Mouse (Mus musculus) kidney, embryonic 14.5 days (tissue): ENCODE measurements around the gene Grem1. TPM values are rescaled to one million over a fixed set of nuclear protein-coding genes. Genes with fewer than 3 reads are reported as not detected.

Experiments used
- ATAC-seq: fragments of 200-750 bp; cut with Nextera tagmentation; 2 replicates; pipeline ENCODE4 v1.8.0; 2017; ENCODE audit warnings: moderate number of reproducible peaks, mild to moderate bottlenecking, moderate TSS enrichment, moderate library complexity; ENCODE audit not compliant: low FRiP score, low TSS enrichment
- H3K27ac ChIP-seq: fragments of 300-500 bp; sonication (generic); 2 replicates; pipeline ENCODE4 v1.5.1; 2014; ENCODE audit warnings: low read depth, mild to moderate bottlenecking, low read length, moderate library complexity, mixed read lengths
- H3K27me3 ChIP-seq: fragments of 300-500 bp; sonication (generic); 2 replicates; pipeline ENCODE4 v1.6.1; 2014; ENCODE audit warnings: mild to moderate bottlenecking, low read length; ENCODE audit not compliant: control insufficient read depth, insufficient read depth
- H3K36me3 ChIP-seq: fragments of 300-500 bp; sonication (generic); 2 replicates; pipeline ENCODE4 v1.6.1; 2014; ENCODE audit warnings: low read length, mixed read lengths; ENCODE audit not compliant: control insufficient read depth, insufficient read depth
- H3K4me1 ChIP-seq: fragments of 300-500 bp; sonication (generic); 2 replicates; pipeline ENCODE4 v1.6.1; 2014; ENCODE audit warnings: low read length, mixed read lengths; ENCODE audit not compliant: control insufficient read depth, insufficient read depth
- H3K4me2 ChIP-seq: fragments of 300-500 bp; sonication (generic); replicated peaks from 2 replicates; pipeline ENCODE4 v1.6.1; 2014; ENCODE audit warnings: low read depth, mild to moderate bottlenecking, low read length
- H3K4me3 ChIP-seq: fragments of 300-500 bp; sonication (generic); 2 replicates; pipeline ENCODE4 v1.5.1; 2014; ENCODE audit warnings: mild to moderate bottlenecking, low read length
- H3K9ac ChIP-seq: fragments of 300-500 bp; sonication (generic); 2 replicates; pipeline ENCODE4 v1.6.1; 2014; ENCODE audit warnings: low read depth, mild to moderate bottlenecking, low read length, moderate library complexity
- H3K9me3 ChIP-seq: fragments of 300-500 bp; sonication (generic); 2 replicates; pipeline ENCODE4 v1.6.1; 2016; ENCODE audit warnings: low read length; ENCODE audit not compliant: control insufficient read depth
- WGBS: fragments of 180-500 bp; shearing (Covaris S2); extraction: QIAGEN DNeasy Blood & Tissue Kit; methylation state at CpG from one replicate; pipeline ENCODE4 v1.1.7; 2014; 5-methylcytosine and 5-hydroxymethylcytosine counted together
- polyA plus RNA-seq: library from polyadenylated mRNA; unstranded; fragments of >200 nt; fragmentation: Nextera tagmentation; extraction: Ambion mirVana; gene quantifications from 2 replicates; pipeline ENCODE4 v1.2.1, GENCODE M21; 2014

Grem1 gene
- polyA plus RNA-seq = 0.17 and 0.31 TPM in 2 replicates

- H3K4me3 ChIP-seq = peak within 1 kb of the TSS; percentile 47
- peaks cover 14% of the 10 kb centered on the region; the same call in 1 of the 2 replicates for H3K4me1 ChIP-seq
- H3K36me3 ChIP-seq = no peaks in the 10 kb centered on the region
- no peak within 1 kb of the TSS for H3K27ac ChIP-seq
- H3K9ac ChIP-seq = peak within 1 kb of the TSS; percentile 24; the same call in 1 of the 2 replicates
- H3K27me3 ChIP-seq = peaks cover 42% of the 10 kb centered on the region
- peak; percentile 47 for ATAC-seq
- WGBS = under 1% methylated on average over 62 of the region's 64 CpGs
- H3K9me3 ChIP-seq = no peaks in the 10 kb centered on the region
- H3K4me2 ChIP-seq = peak within 1 kb of the TSS; percentile 83
Measured at GRCm38 (mm10) chr2:113758311-113759161, at the start of gene Grem1. Gene Grem1, minus strand, starts transcription at chr2:113758646.

GRCm38 (mm10) chr2:113807640-113808039 is 49.2 kb upstream of the Grem1 start:
- no peaks in the 10 kb centered on the region for H3K9me3 ChIP-seq
- no peak overlapping the region for H3K4me2 ChIP-seq
- ATAC-seq = peak; percentile 75; the same call in 1 of the 2 replicates
- H3K9ac ChIP-seq = no peak overlapping the region
- no peaks in the 10 kb centered on the region for H3K36me3 ChIP-seq
- no peak overlapping the region for H3K27ac ChIP-seq
- H3K4me3 ChIP-seq = no peak overlapping the region
- 22% methylated on average over 9 of the region's 9 CpGs for WGBS
- H3K4me1 ChIP-seq = no peaks in the 10 kb centered on the region
- no peaks in the 10 kb centered on the region for H3K27me3 ChIP-seq

GRCm38 (mm10) chr2:113806851-113807577 is 48.6 kb upstream of the Grem1 start:
- no peak overlapping the region for H3K27ac ChIP-seq
- no peak overlapping the region for H3K4me3 ChIP-seq
- H3K9me3 ChIP-seq = no peaks in the 10 kb centered on the region
- H3K36me3 ChIP-seq = no peaks in the 10 kb centered on the region
- no peak overlapping the region for H3K4me2 ChIP-seq
- ATAC-seq = no peak
- no peaks in the 10 kb centered on the region for H3K27me3 ChIP-seq
- 67% methylated on average over 10 of the region's 10 CpGs for WGBS
- H3K4me1 ChIP-seq = no peaks in the 10 kb centered on the region
- no peak overlapping the region for H3K9ac ChIP-seq

GRCm38 (mm10) chr2:113805765-113806164 is 47.3 kb upstream of the Grem1 start:
- H3K9ac ChIP-seq = no peak overlapping the region
- 82% methylated on average over 4 of the region's 4 CpGs for WGBS
- no peak overlapping the region for H3K4me3 ChIP-seq

GRCm38 (mm10) chr2:113803753-113804152 is 45.3 kb upstream of the Grem1 start:
- H3K4me1 ChIP-seq = no peaks in the 10 kb centered on the region
- H3K9me3 ChIP-seq = no peaks in the 10 kb centered on the region
- H3K27me3 ChIP-seq = no peaks in the 10 kb centered on the region
- H3K4me2 ChIP-seq = no peak overlapping the region
- no peak overlapping the region for H3K27ac ChIP-seq
- 17% methylated on average over 1 of the region's 1 CpGs for WGBS
- no peaks in the 10 kb centered on the region for H3K36me3 ChIP-seq
- H3K9ac ChIP-seq = no peak overlapping the region
- no peak for ATAC-seq
- no peak overlapping the region for H3K4me3 ChIP-seq

More at GRCm38 (mm10) chr2:113805765-113806164, 47.3 kb upstream of the Grem1 start:
- Histone ChIP-seq H3K27me3 (no peaks in the 10 kb centered on the region), H3K4me2 (no peak overlapping the region), H3K36me3 (no peaks in the 10 kb centered on the region), H3K27ac (no peak overlapping the region), H3K4me1 (no peaks in the 10 kb centered on the region), H3K9me3 (no peaks in the 10 kb centered on the region)
- no peak for ATAC-seq

GRCm38 (mm10) chr2:113800846-113801245 is 42.4 kb upstream of the Grem1 start:
- H3K4me3 ChIP-seq = no peak overlapping the region
- H3K4me1 ChIP-seq = no peaks in the 10 kb centered on the region
- H3K9ac ChIP-seq = no peak overlapping the region
- H3K27me3 ChIP-seq = no peaks in the 10 kb centered on the region
- H3K4me2 ChIP-seq = no peak overlapping the region
- H3K9me3 ChIP-seq = no peaks in the 10 kb centered on the region
- ATAC-seq = no peak
- H3K36me3 ChIP-seq = no peaks in the 10 kb centered on the region
- H3K27ac ChIP-seq = no peak overlapping the region
- 65% methylated on average over 5 of the region's 5 CpGs for WGBS

- H3K27me3 ChIP-seq = no peaks in the 10 kb centered on the region
- no peaks in the 10 kb centered on the region for H3K4me1 ChIP-seq
- no peaks in the 10 kb centered on the region for H3K36me3 ChIP-seq
- H3K4me3 ChIP-seq = no peak overlapping the region
- WGBS = 58% methylated on average over 13 of the region's 13 CpGs
- no peak overlapping the region for H3K9ac ChIP-seq
- H3K9me3 ChIP-seq = no peaks in the 10 kb centered on the region
- H3K27ac ChIP-seq = no peak overlapping the region
- ATAC-seq = no peak
- H3K4me2 ChIP-seq = no peak overlapping the region
Measured at GRCm38 (mm10) chr2:113798605-113799004, 40.2 kb upstream of the Grem1 start.

- no peak overlapping the region for H3K4me2 ChIP-seq
- H3K9ac ChIP-seq = no peak overlapping the region
- no peak overlapping the region for H3K27ac ChIP-seq
- H3K9me3 ChIP-seq = no peaks in the 10 kb centered on the region
- no peaks in the 10 kb centered on the region for H3K36me3 ChIP-seq
- no peak for ATAC-seq
- H3K4me3 ChIP-seq = no peak overlapping the region
- WGBS = 77% methylated on average over 4 of the region's 4 CpGs
- no peaks in the 10 kb centered on the region for H3K27me3 ChIP-seq
- H3K4me1 ChIP-seq = no peaks in the 10 kb centered on the region
Measured at GRCm38 (mm10) chr2:113795186-113795585, 36.7 kb upstream of the Grem1 start.

GRCm38 (mm10) chr2:113793521-113793920 is 35.1 kb upstream of the Grem1 start:
- Histone ChIP-seq H3K27ac (no peak overlapping the region), H3K4me3 (no peak overlapping the region), H3K36me3 (no peaks in the 10 kb centered on the region), H3K4me1 (no peaks in the 10 kb centered on the region), H3K9ac (no peak overlapping the region), H3K9me3 (no peaks in the 10 kb centered on the region), H3K4me2 (no peak overlapping the region), H3K27me3 (no peaks in the 10 kb centered on the region)
- WGBS = 88% methylated on average over 3 of the region's 3 CpGs
- ATAC-seq = no peak
